Mouse (Mus musculus) left cerebral cortex, postnatal 14 days (tissue): Measurements from ENCODE around the gene Coro2a. TPM values are rescaled to one million over a fixed set of nuclear protein-coding genes. Genes with fewer than 3 reads are reported as not detected.

Experiments used
- DNase-seq, 2 experiments: peaks; one replicate each; pipeline ENCODE4 v3.0.0; 2021 to 2022; ENCODE audit warnings: low spot score in 2 of 2, mixed read lengths in 1 of 2
- intact Hi-C: fragments of 180-260 bp; cut with DNase I; formaldehyde crosslinking; loops from one replicate; pipeline ENCODE4 v1.15.1; 2025
- total RNA-seq, 2 experiments: library from RNA; stranded (reverse); gene quantifications; 2 replicates each; pipeline ENCODE4 v1.2.3; 2021

Coro2a gene
- total RNA-seq, 2 experiments from 2014 or later = 34.1 to 37.3 TPM

- intact Hi-C loops = no loop called here
- no peak for DNase-seq
Observed at GRCm38 (mm10) chr4:46541707-46542106, 60.3 kb downstream of the Coro2a start.

DNA sequence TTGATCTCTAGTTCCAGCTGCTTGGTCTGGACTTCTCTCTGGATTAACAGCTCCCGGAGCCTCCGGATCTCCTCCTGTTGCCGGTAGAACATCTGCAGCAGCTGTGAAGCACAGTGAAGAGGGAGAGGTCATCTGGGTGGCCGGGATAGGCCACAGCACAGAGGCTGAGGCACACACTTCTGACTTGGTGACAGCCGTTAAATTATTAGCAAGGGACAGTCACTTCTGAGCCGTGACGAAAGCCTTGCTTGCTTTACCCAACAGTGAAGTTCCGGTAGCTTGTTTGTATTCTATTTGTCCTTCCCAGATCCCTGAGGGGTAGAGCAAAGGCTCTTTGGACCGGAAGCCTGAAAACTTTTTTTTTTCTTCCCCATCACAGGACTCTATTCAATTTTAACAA lies 62.8 kb downstream of the Coro2a start:
- intact Hi-C loops = no loop called here
- no peak for DNase-seq

GRCm38 (mm10) chr4:46535840-46536361 lies 66.1 kb downstream of the Coro2a start, which contains the start of gene Trim14:
Gene Trim14 (minus strand): TSS chr4:46536141.
- intact Hi-C loops = no loop called here
- no peak for DNase-seq

DNA sequence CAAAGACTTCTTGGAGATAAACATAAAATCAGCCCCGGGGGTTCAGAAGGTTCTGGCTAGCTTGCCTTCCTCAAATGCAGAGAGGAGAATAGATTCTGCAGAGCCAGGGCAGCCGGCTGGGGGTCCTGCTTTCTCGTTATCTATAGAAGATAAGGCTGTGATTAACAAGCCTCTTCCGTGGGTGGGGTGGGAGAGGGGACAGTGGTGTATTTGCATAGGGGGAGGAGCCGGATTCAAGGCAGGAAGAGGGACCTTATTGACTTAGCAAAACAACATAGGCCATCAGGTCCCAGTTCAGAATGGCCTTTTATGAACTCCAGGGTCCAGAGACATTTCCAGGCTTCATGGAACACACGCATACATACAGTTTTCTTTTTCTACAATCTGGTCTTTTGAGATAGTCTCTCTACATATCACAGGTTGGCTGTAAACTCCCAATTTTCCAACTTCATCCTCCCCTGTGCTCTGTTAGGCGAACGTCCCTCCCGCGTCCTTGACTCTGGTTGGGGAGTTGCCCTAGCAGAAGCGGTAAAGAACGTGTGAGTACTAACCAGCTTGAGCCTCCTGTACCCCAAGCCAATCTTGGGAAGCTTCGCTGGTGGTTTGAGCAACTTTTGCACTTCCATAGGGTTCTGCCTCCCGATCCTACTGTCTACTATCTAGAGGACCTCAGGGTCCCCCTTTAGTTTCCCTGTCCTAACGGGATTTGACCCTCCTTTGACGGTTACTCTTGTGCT lies 66.7 kb downstream of the Coro2a start:
- DNase-seq = no peak
- intact Hi-C loops = no loop called here

DNA sequence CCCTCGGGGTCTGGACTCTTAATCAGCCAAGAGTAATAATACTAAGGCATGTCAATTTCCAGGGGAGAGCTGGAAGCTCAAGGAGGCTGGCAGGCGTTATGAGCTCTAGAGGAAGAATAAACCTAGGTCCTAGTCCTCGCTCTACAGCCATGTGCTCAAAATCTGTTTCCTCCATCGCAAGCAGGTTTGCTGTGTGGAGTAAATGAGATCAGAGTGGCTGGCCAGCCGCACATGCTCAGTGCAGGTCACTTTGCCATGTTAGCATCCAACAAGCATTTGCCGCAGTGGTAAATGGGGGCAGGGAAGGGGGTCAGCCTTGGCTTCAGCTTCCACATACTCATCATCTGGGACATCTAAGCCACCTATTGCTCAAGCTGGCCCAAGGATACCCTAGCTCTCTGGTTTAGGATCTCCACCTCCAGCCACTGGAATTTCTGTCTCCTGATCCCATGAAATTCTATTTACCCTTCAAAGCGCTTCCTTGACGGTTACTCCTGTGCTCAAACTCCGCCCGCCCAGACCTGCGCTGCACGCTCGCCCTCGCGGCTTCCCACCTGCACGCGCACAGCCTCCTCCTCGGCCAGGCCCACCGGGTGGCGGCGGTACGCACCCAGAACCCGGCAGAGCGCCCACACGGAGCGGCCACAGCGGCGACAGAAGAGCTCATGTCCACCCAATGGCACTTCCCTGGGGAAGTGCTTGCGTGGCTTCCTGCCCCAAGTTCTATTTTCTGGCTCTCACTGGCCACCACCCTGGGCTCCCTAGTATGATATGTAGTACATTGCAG lies 67.9 kb downstream of the Coro2a start:
- no peak for DNase-seq
- intact Hi-C loops = no loop called here

DNA sequence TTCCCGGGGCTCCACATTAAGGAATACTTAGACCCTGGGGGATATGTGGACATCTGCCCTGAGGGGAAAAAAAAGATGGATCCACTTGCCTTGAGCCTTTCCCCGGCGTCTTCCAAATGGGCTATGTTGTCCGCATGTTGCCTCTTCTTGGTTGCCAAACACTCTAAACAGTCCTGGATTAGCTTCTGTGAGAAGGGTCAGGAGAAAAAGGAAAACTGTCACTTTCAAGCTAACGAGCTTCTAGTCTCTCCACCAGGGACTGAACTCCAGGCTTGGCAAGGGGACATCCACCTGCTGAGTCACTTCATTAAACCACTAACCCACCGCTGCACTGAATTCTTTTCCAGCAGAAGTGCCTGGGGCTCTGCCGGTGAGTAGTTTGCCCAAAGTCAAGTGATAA lies 69.1 kb downstream of the Coro2a start:
- no peak for DNase-seq
- intact Hi-C loops = no loop called here

- intact Hi-C loops = no loop called here
- no peak for DNase-seq
Observed at GRCm38 (mm10) chr4:46532511-46532910, 69.5 kb downstream of the Coro2a start.

- no peak for DNase-seq
- intact Hi-C loops = no loop called here
Observed at GRCm38 (mm10) chr4:46529722-46530121, 72.3 kb downstream of the Coro2a start.

DNA sequence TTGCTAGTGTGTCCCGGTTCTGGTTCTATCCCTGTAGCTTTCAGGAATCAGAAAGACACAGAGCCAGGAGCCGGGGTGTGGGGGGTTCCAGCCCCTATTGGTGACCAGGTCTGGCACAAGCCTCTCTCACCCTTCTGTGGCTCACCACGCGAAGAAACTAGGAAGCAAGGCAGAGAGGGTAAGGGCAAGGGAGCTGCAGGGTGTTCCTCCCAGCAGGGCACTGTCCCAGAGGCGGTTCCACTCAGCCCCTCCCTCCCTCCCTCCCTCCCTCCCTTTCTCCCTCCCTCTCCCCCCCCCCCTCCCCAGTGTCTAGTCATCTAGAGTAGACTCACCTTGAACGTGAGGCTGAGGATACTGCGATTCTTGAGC lies 74.5 kb downstream of the Coro2a start:
- intact Hi-C loops = no loop called here
- no peak for DNase-seq

DNA sequence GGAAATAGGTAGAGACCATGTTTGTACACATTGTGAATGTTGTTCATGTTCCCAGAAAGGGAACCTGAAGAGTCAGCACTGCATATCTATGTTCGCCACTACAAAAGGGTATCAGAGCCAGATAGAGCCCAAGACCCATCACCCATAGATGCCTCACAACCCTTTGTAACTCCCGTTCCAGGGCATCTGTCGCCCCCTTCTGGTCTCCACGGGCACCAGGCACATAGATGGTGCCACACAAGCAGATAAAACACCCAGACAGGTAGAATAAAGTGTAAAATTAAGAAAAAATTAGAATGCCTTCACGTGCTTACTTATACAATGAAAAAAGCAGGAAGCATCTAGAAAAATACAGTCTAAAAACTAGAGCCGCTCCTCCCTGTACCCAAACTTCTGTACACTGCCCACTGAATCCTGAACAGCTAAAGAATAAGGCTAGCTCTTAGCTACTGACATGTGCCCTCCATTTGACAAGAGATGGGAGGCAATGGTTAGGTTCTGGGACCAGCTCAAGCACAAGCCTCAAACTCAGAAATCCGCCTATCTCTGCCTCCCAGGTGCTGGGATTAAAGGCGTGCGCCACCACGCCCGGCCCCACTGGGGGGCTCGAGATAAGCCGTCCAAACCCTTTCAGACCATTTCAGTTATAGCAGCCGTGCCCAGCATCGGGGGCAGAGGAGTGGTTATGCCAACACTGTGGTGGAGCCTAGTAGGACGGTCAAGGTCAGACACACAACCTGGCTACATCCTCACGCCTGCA lies 75.0 kb downstream of the Coro2a start:
- no peak for DNase-seq
- intact Hi-C loops = no loop called here

DNA sequence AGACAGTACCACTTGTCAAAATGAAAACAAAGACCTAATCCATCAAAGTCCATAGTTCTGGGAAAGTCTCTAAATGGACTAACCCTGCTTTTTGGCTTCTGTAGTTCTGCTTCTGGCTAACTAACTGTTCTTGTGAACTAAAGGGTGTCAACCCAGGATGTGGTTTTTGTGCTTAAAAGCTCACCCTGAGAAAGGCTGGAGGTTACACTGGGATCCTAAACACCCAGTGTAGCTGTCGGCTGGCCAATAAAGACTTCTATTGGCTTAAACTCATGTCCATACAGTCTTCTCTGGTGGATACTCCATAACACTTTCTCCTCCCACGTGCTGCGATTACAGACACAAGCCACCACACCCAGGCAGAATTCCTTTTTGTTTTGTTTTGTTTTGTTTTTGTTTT lies 75.8 kb downstream of the Coro2a start:
- intact Hi-C loops = no loop called here
- DNase-seq = no peak

- intact Hi-C loops = no loop called here
- no peak for DNase-seq
Observed at GRCm38 (mm10) chr4:46523324-46523723, 78.7 kb downstream of the Coro2a start.

GRCm38 (mm10) chr4:46521457-46521856 lies 80.5 kb downstream of the Coro2a start:
- DNase-seq = no peak
- intact Hi-C loops = no loop called here

DNA sequence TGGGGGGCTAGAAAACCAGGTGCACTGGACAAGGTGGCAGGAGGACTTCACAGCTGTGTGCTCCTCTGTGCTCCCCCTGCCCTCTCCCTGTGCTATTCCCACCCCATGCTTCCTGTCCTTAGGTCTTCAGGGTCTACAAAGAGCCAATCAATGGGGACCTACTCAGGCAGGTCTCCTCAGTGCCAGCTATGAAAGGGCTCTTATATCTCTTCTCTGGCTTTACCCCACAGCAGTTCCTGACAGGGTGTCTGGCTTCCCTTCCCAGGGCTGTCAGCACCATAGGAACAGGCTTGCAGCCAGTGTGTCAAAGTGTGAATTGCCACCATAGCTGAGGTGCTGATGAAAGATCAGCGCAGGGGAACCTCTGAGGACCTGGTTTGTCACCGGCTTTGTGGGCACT lies 81.5 kb downstream of the Coro2a start:
- DNase-seq = no peak
- intact Hi-C loops = no loop called here

GRCm38 (mm10) chr4:46507736-46508460 lies 94.1 kb downstream of the Coro2a start:
- intact Hi-C loops = loop anchor here (10.0 kb wide), 1 partner anchor 547 kb away; the partner anchor contains the start of gene Anks6
- DNase-seq = peak; percentile 78 to 88

- intact Hi-C loops = loop anchor here (10.0 kb wide), 1 partner anchor 548 kb away; the partner anchor contains the start of gene Anks6
- peak; percentile 94 for DNase-seq
Observed at GRCm38 (mm10) chr4:46506801-46507610, 95.0 kb downstream of the Coro2a start.

- intact Hi-C loops = loop anchor here (10.0 kb wide), 1 partner anchor 549 kb away; the partner anchor contains the start of gene Anks6
- DNase-seq = no peak
Observed at GRCm38 (mm10) chr4:46505361-46506057, 96.5 kb downstream of the Coro2a start.

GRCm38 (mm10) chr4:46503881-46504280 lies 98.1 kb downstream of the Coro2a start:
- intact Hi-C loops = loop anchor here (10.0 kb wide), 1 partner anchor 551 kb away; the partner anchor contains the start of gene Anks6
- DNase-seq = no peak
